ENCODE assay signal across 8 mouse cellular contexts in genomic region chr7:73584009-73584995, GRCm38 (mm10). TPM values are rescaled to one million over a fixed set of nuclear protein-coding genes. Genes with fewer than 3 reads are reported as not detected.
DNase-seq lines count a peak whose midpoint lies in the region; ATAC-seq lines count a peak whose summit lies in the region.

No protein-coding gene starts in this region.

- intact Hi-C loops in heart, postnatal 10 days (cut with DNase I): no loop called here

- peak; percentile 44 for DNase-seq in cerebellum, adult 8-10 months
- DNase-seq in cerebellum, adult 11 months: no peak
- DNase-seq in A20 (ENCODE audit: low read depth, low spot score): peak; percentile 88
- peak; percentile 57 for DNase-seq in embryo, embryonic 11 days
- DNase-seq in heart, postnatal 10 days: peak; percentile 69 to 80
- DNase-seq in kidney, postnatal 4 days: peak; percentile 76 to 82
- peak; percentile 30 to 64 for DNase-seq in spleen, postnatal 14 days (ENCODE audit: low spot score in 2 of 2)

- peak; percentile 69 for ATAC-seq in megakaryocyte, adult 5-6 weeks (ENCODE audit: poor library complexity, severe bottlenecking)

RNA-seq across cellular contexts. Expression of gene Chd2, which starts 42.7 kb away (rescaled TPM):
- 10 to 100 TPM; 62.3 to 63.3 TPM for total RNA-seq in heart, postnatal 10 days (2021)
- total RNA-seq in megakaryocyte, adult 5-6 weeks (2015): 51.4 and 54.4 TPM in 2 replicates
- 88.6 and 119 TPM in 2 replicates for total RNA-seq in megakaryocyte, adult 5-6 weeks (2017)
